ENCODE assay signal across 20 mouse cellular contexts in the genomic region with DNA sequence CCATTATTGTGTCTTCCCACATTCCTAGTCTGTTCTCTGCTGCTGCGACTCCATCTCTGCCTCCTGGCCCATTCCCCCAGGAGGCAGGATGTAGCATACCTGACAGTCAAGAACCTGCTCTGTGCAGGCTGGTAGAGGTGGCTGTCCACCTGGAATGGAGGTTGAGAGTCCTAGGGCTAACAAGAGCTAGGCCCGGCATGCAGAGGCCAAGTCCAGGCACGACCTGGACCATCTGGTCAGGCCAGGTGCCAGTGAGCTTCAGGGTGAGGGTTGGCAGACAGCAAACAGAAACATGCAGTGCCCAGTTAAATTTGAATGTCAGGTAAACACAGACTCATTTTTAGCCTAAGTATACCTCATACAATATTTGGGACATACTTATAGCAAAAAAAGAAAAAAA.
DNase-seq lines count a peak whose midpoint lies in the region; ATAC-seq lines count a peak whose summit lies in the region.
"Had no signal": no experiment of that assay in that cellular context is flagged by ENCODE, and none has a peak within 500 bp of the region (broad histone marks: within the 10 kb centered on the region; RNA-seq: fewer than 3 reads in every experiment).

No protein-coding gene starts in this region.

- DNase-seq in hindbrain, embryonic 10.5 days (ENCODE audit: low spot score): no peak
- no peak for DNase-seq in hindbrain, embryonic 14.5 days (ENCODE audit: low spot score)
- peak; percentile 92 to 94 for DNase-seq in cerebellum, adult 18-20 months
- DNase-seq in cerebellum, postnatal 14 days: peak; percentile 75 to 87
- DNase-seq in urinary bladder, postnatal 25 days (ENCODE audit: low spot score): peak; percentile 57
- no peak for DNase-seq in heart, postnatal 4 days
- no peak for DNase-seq in kidney, postnatal 14 days
- no peak for DNase-seq in layer of hippocampus, postnatal 14 days (ENCODE audit: low spot score in 2 of 2)
- DNase-seq: adrenal gland, postnatal 14 days; gastrocnemius, postnatal 14 days; kidney, adult 2 months; kidney, postnatal 10 days; layer of hippocampus, postnatal 36 days; lung, embryonic 14.5 days; thymus, adult 18-20 months had no signal

- ATAC-seq in hindbrain, embryonic 14.5 days (ENCODE audit: low FRiP score): no peak
- ATAC-seq: forebrain, embryonic 14.5 days; midbrain, embryonic 13.5 days had no signal

- H3K27ac ChIP-seq in hindbrain, embryonic 10.5 days: peak overlapping the region; percentile 35; the same call in 1 of the 2 replicates
- no peak overlapping the region for H3K27ac ChIP-seq in hindbrain, embryonic 14.5 days
- H3K27ac ChIP-seq: hindbrain, embryonic 15.5 days; limb, embryonic 13.5 days; liver, embryonic 14.5 days; midbrain, embryonic 13.5 days had no signal

- no peak overlapping the region for H3K9ac ChIP-seq in hindbrain, embryonic 14.5 days
- H3K9ac ChIP-seq: hindbrain, embryonic 15.5 days; limb, embryonic 13.5 days; liver, embryonic 14.5 days; lung, embryonic 14.5 days; midbrain, embryonic 13.5 days had no signal

- H3K9me3 ChIP-seq in hindbrain, embryonic 10.5 days: no peaks in the 10 kb centered on the region
- no peaks in the 10 kb centered on the region for H3K9me3 ChIP-seq in hindbrain, embryonic 14.5 days (ENCODE audit: control insufficient read depth, low read length)
- H3K9me3 ChIP-seq: hindbrain, embryonic 15.5 days; limb, embryonic 13.5 days; midbrain, embryonic 13.5 days had no signal

- H3K4me3 ChIP-seq in hindbrain, embryonic 10.5 days: no peak overlapping the region
- no peak overlapping the region for H3K4me3 ChIP-seq in hindbrain, embryonic 14.5 days (replicated peaks; ENCODE audit: low read length)
- H3K4me3 ChIP-seq: hindbrain, embryonic 15.5 days; limb, embryonic 13.5 days; midbrain, embryonic 13.5 days had no signal

- H3K4me1 ChIP-seq in hindbrain, embryonic 10.5 days (replicated peaks): peaks cover 62% of the 10 kb centered on the region
- peaks cover 21% of the 10 kb centered on the region for H3K4me1 ChIP-seq in hindbrain, embryonic 14.5 days (replicated peaks; ENCODE audit: control insufficient read depth, insufficient read depth, low read length)

- no peak overlapping the region for H3K4me2 ChIP-seq in hindbrain, embryonic 14.5 days (replicated peaks)
- H3K4me2 ChIP-seq: hindbrain, embryonic 15.5 days; limb, embryonic 13.5 days; lung, embryonic 14.5 days; midbrain, embryonic 13.5 days had no signal

- 77% methylated on average over 3 of the region's 3 CpGs for WGBS in hindbrain, embryonic 10.5 days
- 78% methylated on average over 3 of the region's 3 CpGs for WGBS in hindbrain, embryonic 14.5 days

- H3K27me3 ChIP-seq in hindbrain, embryonic 10.5 days (ENCODE audit: insufficient read depth, poor library complexity, severe bottlenecking): peaks cover 49% of the 10 kb centered on the region
- H3K27me3 ChIP-seq in hindbrain, embryonic 14.5 days (ENCODE audit: control insufficient read depth, insufficient read depth, low read length): no peaks in the 10 kb centered on the region
- H3K27me3 ChIP-seq: hindbrain, embryonic 15.5 days had no signal

- no peaks in the 10 kb centered on the region for H3K36me3 ChIP-seq in hindbrain, embryonic 10.5 days
- H3K36me3 ChIP-seq in hindbrain, embryonic 14.5 days (replicated peaks; ENCODE audit: control insufficient read depth, insufficient read depth): no peaks in the 10 kb centered on the region
- H3K36me3 ChIP-seq: hindbrain, embryonic 15.5 days; limb, embryonic 13.5 days; midbrain, embryonic 13.5 days had no signal

Comparison
In these comparisons a context has a peak if more than half of its experiments do, and no peak if none do; other contexts are left out.
1. DNase-seq: peak in cerebellum, adult 18-20 months (2 of 2), cerebellum, postnatal 14 days (2 of 2) and urinary bladder, postnatal 25 days (single experiment); none in hindbrain, embryonic 10.5 days (single experiment), hindbrain, embryonic 14.5 days (single experiment), heart, postnatal 4 days (single experiment), kidney, postnatal 14 days (single experiment) and layer of hippocampus, postnatal 14 days (0 of 2).